Mouse (Mus musculus) stomach, postnatal 0 days (tissue): Measurements from ENCODE around the gene Csnk1e.

Experiments used
- CTCF ChIP-seq: IDR thresholded peaks from 2 replicates; pipeline ENCODE4 v1.5.1; 2016; ENCODE audit warnings: antibody characterized with exemption, low read depth, mild to moderate bottlenecking, moderate library complexity
- EP300 ChIP-seq: optimal IDR thresholded peaks from 2 replicates; pipeline ENCODE3; 2016; ENCODE audit warnings: antibody characterized with exemption

GRCm38 (mm10) chr15:79370281-79370843 lies 85.0 kb downstream of the Csnk1e start:
- TF ChIP-seq CTCF (no peak), EP300 (no peak)
